Mouse (Mus musculus) layer of hippocampus, adult 9-11 months (tissue): ENCODE results near the gene Elmo1.

Experiments used
- DNase-seq: peaks from one replicate; pipeline ENCODE4 v3.0.0; 2022

The Elmo1 gene

DNA sequence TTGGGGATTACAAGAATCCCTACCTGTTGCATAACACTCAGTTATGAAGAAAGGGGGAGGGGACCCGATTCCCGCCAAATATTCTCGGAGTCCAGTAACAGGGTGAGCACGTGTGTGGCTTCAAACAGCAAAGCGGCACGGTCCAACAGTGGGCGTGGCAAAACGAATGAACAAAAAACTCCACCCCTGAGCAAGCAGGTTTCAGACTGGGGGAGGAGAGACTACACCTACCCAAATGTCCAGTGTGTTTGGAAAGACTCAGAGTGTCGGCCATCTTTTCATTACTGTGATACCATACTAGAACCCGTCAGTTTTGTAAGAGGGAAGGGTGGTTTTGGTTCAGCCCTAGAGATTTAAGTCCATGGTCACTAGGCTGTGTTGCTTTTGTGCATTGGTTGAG is 35.4 kb downstream of the Elmo1 start:
- DNase-seq: no peak

- DNase-seq: no peak
Observed at GRCm38 (mm10) chr13:20127553-20127952, 37.2 kb downstream of the Elmo1 start.

DNA sequence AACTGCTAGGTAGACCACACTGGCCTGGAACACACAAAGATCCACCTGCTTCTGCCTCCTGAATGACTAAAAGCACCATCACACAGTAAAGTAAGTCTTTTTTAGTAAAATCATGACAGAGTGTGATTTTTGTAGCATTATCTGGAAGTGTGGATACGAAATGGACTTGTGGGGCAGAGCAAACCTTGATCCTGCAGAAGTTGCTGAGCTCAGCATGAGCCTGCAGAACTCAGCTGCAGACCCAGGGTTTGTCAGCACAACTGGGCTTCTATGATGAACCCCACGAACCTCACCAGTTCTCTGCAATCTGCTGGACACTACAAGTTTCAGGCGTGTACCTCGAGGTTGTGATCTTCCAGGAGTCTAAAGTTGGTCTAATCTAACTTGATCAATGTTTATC is 37.7 kb downstream of the Elmo1 start:
- no peak for DNase-seq

- no peak for DNase-seq
Observed at GRCm38 (mm10) chr13:20130731-20131130, 40.3 kb downstream of the Elmo1 start.

DNA sequence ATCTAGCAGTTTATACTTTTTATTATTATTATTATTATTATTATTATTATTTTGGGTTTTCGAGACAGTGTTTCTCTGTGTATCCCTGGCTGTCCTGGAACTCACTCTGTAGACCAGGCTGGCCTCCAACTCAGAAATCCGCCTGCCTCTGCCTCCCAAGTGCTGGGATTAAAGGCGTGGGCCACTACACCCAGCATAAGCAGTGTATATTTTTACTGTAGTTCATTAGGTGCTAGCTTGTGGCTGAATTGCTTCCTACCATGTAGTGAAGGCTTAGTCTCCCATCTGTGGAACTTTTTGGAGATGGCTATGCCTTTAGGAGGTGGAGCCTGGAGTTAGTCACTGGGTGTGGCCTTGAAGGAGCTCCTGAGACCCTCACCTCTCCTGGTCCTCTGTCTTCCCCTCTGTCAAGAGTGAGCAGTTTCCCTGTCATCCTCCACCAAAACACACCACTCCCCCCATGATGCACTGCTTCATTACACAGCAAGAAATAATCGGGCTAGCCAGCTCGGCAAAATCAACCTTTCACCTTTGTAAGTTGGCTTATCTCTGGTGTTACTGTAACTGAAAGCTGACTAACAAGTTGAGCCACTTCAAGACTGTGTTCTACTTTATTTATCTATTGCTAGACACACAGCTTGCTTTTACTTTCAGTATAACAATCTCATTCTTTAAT is 41.1 kb downstream of the Elmo1 start:
- DNase-seq: no peak

DNA sequence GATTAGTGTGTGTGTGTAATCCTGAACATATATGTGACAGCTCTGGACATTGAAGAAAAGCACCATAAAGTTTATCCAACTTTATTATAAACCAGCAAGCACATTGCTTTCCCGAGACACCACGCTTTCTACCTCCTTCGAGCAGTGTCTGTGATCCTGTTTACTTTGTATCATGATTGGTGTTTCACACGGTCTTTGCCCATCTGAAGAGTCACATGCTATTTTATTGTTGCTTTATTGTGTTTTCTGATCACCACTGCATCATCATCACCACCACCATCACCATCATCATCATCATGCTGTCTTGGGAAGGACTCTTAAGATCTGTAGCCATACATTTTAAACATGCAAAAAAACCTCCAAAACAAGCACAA is 41.6 kb downstream of the Elmo1 start:
- no peak for DNase-seq

GRCm38 (mm10) chr13:20133602-20134394 is 43.4 kb downstream of the Elmo1 start:
- DNase-seq: peak; percentile 44

GRCm38 (mm10) chr13:20134395-20135225 is 44.2 kb downstream of the Elmo1 start:
- no peak for DNase-seq

- DNase-seq: no peak
Observed at GRCm38 (mm10) chr13:20136753-20137152, 46.4 kb downstream of the Elmo1 start.

DNA sequence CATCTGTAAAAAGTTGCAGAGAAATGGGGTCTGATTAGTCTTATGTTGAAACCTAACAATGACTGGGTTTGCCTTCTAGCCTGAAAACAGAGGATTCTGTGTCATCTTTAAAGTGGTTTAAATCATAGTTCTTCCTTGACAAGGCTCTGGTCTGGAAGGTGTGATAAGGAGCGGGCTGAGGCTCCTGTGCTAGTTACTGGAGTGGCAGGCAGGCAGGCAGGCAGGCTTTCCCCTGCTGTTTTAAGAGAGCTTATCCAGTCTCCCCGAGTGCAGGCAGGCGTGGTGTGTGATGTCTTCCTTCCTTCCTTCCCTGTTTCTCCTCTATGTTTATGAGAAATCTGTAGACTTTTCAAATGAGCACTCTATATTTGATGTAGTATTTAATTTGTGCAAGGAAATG is 48.1 kb downstream of the Elmo1 start:
- no peak for DNase-seq

GRCm38 (mm10) chr13:20139060-20139459 is 48.7 kb downstream of the Elmo1 start:
- no peak for DNase-seq

DNA sequence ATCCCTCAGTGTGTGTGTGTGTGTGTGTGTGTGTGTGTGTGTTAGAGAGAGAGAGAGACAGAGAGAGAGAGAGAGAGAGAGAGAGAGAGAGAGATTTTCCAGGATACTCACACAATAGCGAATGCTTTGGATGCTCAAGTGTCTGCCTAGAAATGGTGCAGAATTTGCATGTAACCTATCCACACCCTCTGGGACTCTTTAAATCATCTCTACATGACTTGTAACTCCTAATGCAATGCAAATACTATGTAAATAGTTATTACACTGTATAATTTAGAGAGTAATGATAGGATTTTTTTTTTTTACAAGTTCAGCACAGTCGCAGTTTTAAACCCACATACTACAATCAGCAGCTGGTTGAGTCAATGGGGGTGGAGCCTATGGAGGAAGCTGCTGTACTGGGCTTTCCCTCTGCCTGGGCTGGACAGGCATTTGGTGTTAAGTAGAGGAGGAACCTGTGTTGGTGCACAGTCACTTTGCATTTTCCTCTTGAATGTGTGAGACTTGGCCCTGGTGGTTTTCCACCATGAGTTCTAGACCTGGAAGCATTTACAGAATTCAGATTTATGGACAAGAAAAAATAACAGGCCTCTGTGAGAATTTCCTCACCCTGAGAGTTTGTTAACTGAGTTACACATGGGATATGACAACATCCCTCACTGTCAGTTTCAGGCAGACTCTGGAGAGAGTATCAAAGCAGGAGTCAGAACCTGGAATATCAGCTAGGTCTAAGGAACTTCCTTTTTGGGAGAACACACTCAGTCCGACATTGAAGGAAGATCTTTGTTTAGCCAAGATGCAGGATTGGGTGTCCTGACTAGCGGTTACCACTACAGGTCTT is 49.6 kb downstream of the Elmo1 start:
- no peak for DNase-seq

DNA sequence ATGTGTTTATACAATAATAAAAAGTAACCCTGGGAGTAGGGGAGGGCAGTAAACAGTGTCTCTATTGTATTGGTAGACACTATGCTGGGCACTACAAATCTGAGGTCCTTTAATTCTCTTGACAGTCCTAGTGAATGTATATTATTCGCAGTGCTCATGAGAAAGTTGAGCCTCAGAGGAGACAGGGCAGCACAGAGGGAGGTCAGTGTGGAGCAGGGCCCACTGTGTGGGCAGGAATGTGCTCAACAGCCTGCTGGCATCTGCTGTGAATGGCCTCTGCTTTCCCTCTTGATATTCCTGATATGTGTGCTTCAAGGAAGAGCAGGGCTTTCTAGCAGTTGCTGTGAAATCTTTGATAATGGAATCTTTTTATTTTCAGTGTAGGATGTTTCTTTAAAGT is 52.2 kb downstream of the Elmo1 start:
- DNase-seq: no peak

DNA sequence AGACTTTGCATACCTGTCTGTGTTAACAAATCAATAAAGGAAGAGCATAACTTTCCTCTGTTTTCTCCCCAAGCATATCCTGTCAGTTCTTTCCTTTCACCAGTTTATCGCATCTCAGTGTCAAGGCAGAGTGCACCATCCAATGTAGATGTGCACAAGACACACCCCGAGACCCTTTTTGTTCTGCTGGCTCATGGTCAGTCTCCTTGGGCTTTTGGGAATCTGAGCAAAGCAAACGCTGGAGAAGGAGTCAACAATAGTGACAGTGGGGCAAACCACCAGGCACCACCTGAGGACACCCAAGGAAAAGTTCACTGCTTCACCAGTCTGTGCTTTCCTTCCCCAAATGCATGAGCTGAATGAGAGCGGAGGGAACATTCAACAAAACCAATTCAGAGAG is 56.5 kb downstream of the Elmo1 start:
- DNase-seq: no peak

GRCm38 (mm10) chr13:20147736-20148135 is 57.3 kb downstream of the Elmo1 start:
- no peak for DNase-seq

DNA sequence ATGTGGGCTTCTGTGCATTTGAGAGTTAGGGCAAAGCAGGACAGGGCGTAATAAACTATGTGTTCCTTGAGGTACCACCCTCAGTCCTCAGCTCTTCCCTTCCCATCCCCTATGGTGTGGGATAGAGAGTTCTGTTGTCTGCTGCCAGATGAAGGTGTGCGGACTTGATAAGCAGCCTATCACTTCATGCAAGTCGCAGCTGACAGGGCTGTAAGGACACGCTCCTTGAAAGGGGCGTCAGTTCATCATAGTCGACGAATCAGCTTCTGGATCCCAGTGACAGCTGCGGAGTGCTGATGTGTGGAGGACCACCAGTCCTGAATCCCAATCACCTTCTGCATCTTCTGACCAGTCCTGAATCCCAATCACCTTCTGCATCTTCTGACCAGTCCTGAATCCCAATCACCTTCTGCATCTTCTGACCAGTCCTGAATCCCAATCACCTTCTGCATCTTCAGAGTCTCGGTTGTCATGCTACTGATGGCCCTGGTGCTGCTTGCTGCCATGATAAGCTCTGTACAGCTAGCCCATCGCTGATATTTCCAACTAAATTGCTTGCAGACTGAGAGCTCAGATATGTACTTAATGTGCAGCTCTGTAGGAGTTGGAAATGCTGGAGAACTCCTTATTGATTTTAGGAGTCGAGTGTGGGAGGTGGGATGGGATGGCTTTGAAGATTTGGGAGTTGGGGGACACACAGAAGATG is 59.9 kb downstream of the Elmo1 start:
- DNase-seq: no peak

- DNase-seq: no peak
Observed at GRCm38 (mm10) chr13:20151302-20151978, 61.0 kb downstream of the Elmo1 start.

DNA sequence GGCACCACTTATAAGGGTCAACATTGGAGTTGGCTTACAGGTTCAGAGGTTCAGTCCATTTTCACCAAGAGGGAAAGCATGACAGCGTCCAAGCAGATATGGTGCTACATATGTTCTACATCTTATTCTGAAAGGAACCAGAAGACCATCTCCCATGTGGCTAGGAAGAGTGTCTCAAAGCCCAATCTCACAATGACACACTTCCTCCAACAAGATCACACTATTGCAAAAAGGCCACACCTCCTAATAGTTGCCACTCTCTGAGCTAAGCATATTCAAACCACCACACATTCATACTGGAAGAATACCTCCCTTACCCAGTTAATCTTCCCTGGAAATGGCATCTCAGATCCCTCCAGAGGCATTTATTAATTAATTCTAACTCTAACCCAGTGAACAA is 66.7 kb downstream of the Elmo1 start:
- DNase-seq: no peak

DNA sequence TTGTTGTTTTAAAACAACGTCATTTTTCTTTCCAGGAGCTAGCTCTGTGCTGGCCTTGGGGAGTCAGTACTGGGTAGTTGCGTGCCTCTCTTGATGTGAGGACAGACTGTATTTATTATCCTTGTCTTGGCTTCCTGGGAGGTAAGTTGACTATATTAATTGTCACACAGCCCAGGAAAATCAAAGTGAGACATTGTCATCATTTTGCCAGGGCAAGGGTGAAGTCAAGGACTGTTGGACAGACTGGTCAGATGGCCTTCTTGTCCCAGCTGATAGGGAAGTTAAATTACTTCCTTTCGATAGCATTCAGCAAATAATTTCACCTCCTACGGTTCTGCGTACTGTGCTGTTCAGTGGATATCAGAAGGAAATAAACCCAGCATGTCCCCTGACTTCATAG is 67.1 kb downstream of the Elmo1 start:
- no peak for DNase-seq

DNA sequence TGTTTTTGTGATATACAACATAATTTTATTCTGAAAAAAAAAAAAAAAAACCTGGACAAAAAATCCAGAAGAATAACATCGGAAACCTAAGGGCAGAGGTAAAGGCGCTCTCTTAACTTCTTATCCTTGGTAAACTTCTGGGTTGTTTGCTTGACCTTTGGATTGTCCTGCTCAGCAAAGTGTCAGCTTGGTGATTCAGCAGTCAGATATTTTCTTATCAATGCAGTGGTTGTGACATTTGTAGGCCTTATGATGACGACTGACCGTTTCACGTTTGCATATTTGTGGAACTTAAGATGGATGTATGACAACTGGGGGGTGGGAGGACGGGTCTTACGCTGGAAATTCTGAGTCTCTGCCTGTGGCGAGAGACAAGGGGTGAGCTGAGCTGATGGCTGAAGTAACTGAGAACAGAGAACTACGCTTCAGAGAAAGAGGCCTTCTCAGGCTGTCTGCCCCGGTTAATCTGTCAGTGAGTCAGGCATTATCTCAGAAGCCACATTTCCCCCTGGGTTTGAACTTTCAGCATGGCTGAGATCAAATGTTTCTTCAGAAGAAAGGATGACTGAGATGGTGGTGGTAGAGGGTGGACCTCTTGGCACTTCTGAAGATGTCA is 73.1 kb downstream of the Elmo1 start:
- DNase-seq: no peak

DNA sequence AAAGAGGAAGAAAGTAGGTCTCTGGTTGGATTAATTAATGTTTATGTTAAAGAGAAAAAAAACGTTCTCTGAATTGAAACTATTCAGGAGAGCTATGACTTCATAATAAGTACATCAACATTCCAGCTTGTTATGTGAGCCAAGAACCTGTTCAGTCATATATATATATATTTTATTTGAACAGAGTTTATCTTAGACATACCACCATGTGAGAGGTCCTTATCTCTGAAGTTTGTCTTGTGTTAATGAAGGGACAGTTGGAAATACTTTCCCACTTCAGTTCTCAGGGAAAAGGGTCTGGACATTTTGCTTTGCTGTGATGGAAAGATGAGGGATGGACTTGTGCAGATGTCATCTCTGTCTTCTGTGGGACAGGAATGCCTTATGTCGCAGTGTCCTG is 74.4 kb downstream of the Elmo1 start:
- no peak for DNase-seq
